Mouse (Mus musculus) liver, postnatal 0 days (tissue): ENCODE data around the gene Plppr5. TPM values are rescaled to one million over a fixed set of nuclear protein-coding genes. Genes with fewer than 3 reads are reported as not detected.

Experiments
- ATAC-seq: fragments of 200-750 bp; cut with Nextera tagmentation; 2 replicates; pipeline ENCODE4 v1.8.0; 2017; ENCODE audit warnings: mild to moderate bottlenecking, moderate library complexity
- DNase-seq: peaks from one replicate; pipeline ENCODE4 v3.0.0-alpha.2; 2016
- H3K27ac ChIP-seq: fragments of 300-500 bp; sonication (generic); 2 replicates; pipeline ENCODE4 v1.5.1; 2014; ENCODE audit warnings: antibody characterized with exemption, moderate library complexity, mild to moderate bottlenecking, low read depth
- H3K27me3 ChIP-seq: fragments of 300-500 bp; sonication (generic); 2 replicates; pipeline ENCODE4 v1.6.1; 2014; ENCODE audit warnings: low read length, control low read depth, mixed read lengths; ENCODE audit not compliant: insufficient read depth
- H3K36me3 ChIP-seq: fragments of 300-500 bp; sonication (generic); replicated peaks from 2 replicates; pipeline ENCODE4 v1.6.1; 2014; ENCODE audit warnings: mild to moderate bottlenecking, control low read depth, low read length, moderate library complexity, mixed read lengths; ENCODE audit not compliant: insufficient read depth
- H3K4me1 ChIP-seq: fragments of 300-500 bp; sonication (generic); 2 replicates; pipeline ENCODE4 v1.6.1; 2014; ENCODE audit warnings: antibody characterized with exemption, mild to moderate bottlenecking, control low read depth; ENCODE audit not compliant: insufficient read depth
- H3K4me2 ChIP-seq: fragments of 300-500 bp; sonication (generic); 2 replicates; pipeline ENCODE4 v1.6.1; 2014; ENCODE audit warnings: low read depth, mild to moderate bottlenecking, low read length, moderate library complexity, mixed read lengths
- H3K4me3 ChIP-seq: fragments of 300-500 bp; sonication (generic); 2 replicates; pipeline ENCODE4 v1.5.1; 2014; ENCODE audit warnings: low read depth, low read length
- H3K9ac ChIP-seq: fragments of 300-500 bp; sonication (generic); replicated peaks from 2 replicates; pipeline ENCODE4 v1.6.1; 2014; ENCODE audit warnings: mild to moderate bottlenecking, moderate library complexity
- H3K9me3 ChIP-seq: fragments of 300-500 bp; sonication (generic); 2 replicates; pipeline ENCODE4 v1.6.1; 2016; ENCODE audit warnings: mild to moderate bottlenecking, control low read depth, low read length, mixed read lengths
- CTCF ChIP-seq: sonication (generic); IDR thresholded peaks from 2 replicates; pipeline ENCODE4 v1.5.1; 2016; ENCODE audit warnings: antibody characterized with exemption, low read depth
- EP300 ChIP-seq: IDR thresholded peaks from 2 replicates; pipeline ENCODE4 v1.6.1; 2016; ENCODE audit warnings: antibody characterized with exemption, low read depth, mild to moderate bottlenecking
- WGBS: fragments of 180-500 bp; shearing (Covaris S2); extraction: QIAGEN DNeasy Blood & Tissue Kit; methylation state at CpG from one replicate; pipeline ENCODE4 v1.1.7; 2014; ENCODE audit not compliant: insufficient replicate concordance; 5-methylcytosine and 5-hydroxymethylcytosine counted together
- polyA plus RNA-seq: library from polyadenylated mRNA; unstranded; fragments of >200 nt; fragmentation: Nextera tagmentation; extraction: Ambion mirVana; gene quantifications from 2 replicates; pipeline ENCODE4 v1.2.1, GENCODE M21; 2015

The Plppr5 gene
- polyA plus RNA-seq, 1 experiment from 2014 or later = not detected

DNA sequence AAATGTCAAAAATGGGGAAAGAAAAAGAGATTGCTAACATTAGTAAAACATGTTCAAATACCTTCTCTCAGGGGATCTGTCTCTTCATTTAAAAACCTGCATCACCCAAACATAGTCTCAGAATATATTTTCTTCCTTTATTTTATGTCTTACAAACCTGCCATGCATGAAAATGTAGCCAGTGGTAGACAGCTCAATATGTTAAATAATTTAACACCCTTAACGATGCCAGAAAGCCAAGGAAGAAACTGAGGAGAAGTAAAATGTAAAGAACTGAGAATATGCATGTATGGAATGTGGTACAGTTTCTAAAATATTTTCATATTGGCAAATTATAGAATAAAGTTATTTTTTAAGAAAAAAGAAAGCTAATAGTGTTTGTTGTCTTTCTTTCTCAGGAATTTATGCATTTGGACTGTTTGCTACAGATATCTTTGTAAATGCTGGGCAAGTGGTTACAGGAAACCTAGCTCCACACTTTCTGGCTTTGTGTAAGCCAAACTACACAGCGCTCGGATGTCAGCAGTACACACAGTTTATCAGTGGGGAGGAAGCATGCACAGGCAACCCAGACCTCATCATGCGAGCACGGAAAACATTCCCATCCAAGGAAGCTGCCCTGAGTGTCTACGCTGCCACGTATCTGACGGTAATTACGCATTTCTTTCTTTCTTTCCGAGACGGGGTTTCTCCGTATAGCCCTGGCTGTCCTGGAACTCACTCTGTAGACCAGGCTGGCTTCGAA is 50.8 kb downstream of the Plppr5 start:
- no peaks in the 10 kb centered on the region for H3K4me1 ChIP-seq
- no peak overlapping the region for H3K9ac ChIP-seq
- no peaks in the 10 kb centered on the region for H3K9me3 ChIP-seq
- no peak overlapping the region for H3K27ac ChIP-seq
- WGBS = 87% methylated on average over 13 of the region's 13 CpGs
- DNase-seq = no peak
- no peak for TF ChIP-seq EP300
- TF ChIP-seq CTCF = no peak
- H3K27me3 ChIP-seq = no peaks in the 10 kb centered on the region
- ATAC-seq = no peak
- H3K4me2 ChIP-seq = no peak overlapping the region
- no peak overlapping the region for H3K4me3 ChIP-seq
- no peaks in the 10 kb centered on the region for H3K36me3 ChIP-seq

DNA sequence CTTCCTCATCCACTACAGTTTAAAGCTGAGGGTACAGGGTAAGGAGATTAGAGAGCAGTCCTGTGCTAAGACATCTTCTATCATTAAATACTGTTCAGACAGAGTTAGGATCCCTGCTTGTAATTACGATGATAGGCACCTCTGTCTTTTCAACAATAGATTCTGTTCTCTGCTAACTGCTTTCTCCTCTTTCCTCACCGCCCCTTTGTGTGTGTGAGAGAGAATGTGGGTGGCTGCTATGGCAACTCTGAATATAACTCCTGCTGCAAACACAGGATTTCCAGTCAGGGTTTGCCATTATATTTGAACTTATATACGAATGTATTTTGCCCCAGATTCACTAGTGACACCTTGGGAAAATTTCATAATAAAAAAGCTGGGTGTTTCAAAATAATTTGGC is 54.2 kb downstream of the Plppr5 start:
- Histone ChIP-seq H3K4me2 (no peak overlapping the region), H3K27me3 (no peaks in the 10 kb centered on the region), H3K4me1 (no peaks in the 10 kb centered on the region), H3K4me3 (no peak overlapping the region), H3K9ac (no peak overlapping the region), H3K9me3 (no peaks in the 10 kb centered on the region), H3K36me3 (no peaks in the 10 kb centered on the region), H3K27ac (no peak overlapping the region)
- no peak for ATAC-seq
- TF ChIP-seq CTCF (no peak), EP300 (no peak)
- 74% methylated on average over 3 of the region's 3 CpGs for WGBS
- no peak for DNase-seq

DNA sequence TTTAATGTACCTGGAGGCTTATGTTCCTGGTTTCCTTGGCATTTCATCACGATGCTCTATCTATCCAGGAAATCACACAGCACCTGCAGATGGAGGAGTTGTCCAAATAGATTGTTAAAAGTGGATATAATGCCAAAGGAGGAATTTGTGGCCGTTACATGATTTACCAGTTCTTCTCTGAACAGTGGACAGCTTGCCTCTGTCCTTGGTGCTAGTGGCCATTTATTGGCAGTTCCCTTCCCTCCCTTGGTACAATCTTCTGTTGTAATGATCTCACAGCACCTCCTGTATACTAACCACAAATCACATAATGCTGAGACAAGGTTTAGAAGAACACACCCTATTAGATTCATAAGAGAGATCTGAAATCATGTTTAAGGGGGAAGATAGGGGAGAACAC is 55.7 kb downstream of the Plppr5 start:
- H3K36me3 ChIP-seq = no peaks in the 10 kb centered on the region
- DNase-seq (no peak), ATAC-seq (no peak)
- 51% methylated on average over 2 of the region's 2 CpGs for WGBS
- H3K9me3 ChIP-seq = no peaks in the 10 kb centered on the region
- TF ChIP-seq CTCF (no peak), EP300 (no peak)
- no peak overlapping the region for H3K27ac ChIP-seq
- no peak overlapping the region for H3K9ac ChIP-seq
- no peaks in the 10 kb centered on the region for H3K4me1 ChIP-seq
- H3K27me3 ChIP-seq = no peaks in the 10 kb centered on the region
- no peak overlapping the region for H3K4me2 ChIP-seq
- no peak overlapping the region for H3K4me3 ChIP-seq

DNA sequence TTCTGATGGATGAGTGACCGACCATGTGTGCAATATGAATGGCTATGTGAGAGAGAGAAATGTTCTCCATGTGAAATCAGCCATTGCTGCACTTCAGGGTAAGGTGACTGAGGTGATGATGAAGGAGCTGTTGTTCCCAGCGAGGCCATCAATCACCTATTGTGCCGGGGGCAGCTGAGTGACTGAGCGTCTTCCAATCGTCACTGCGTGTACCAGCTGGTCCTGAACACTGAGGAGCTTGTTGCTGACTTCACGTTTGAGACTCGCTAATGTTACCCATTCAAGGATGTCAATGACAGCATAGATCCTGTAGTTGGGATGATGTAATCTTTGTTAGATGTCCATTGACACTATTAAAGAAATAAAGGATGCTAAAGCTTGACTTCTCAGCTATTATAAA is 74.0 kb downstream of the Plppr5 start:
- H3K4me2 ChIP-seq = no peak overlapping the region
- H3K4me3 ChIP-seq = no peak overlapping the region
- no peak for TF ChIP-seq EP300
- TF ChIP-seq CTCF = no peak
- no peak overlapping the region for H3K27ac ChIP-seq
- no peak for ATAC-seq
- no peaks in the 10 kb centered on the region for H3K36me3 ChIP-seq
- H3K9ac ChIP-seq = no peak overlapping the region
- no peaks in the 10 kb centered on the region for H3K4me1 ChIP-seq
- WGBS = 82% methylated on average over 8 of the region's 8 CpGs
- H3K9me3 ChIP-seq = no peaks in the 10 kb centered on the region
- no peak for DNase-seq
- H3K27me3 ChIP-seq = no peaks in the 10 kb centered on the region

DNA sequence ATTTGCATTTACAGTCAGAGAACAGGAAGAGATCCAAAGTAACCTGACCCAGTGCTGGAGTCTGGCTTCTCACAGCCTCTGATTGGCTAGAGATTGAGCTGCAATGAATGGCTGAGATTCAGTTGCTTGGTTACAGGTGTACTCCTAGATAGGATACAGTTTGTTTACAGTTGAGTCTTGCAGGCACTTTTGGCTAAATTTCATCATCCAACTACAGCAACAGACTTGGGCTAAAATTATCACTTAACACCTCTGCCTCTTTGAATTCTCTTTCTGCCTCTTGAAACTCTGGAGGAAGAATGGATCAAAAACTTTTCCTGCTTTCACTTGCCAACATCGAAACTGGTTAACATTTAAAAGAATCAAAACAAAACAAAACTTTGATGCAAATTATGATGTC is 89.7 kb downstream of the Plppr5 start:
- no peaks in the 10 kb centered on the region for H3K36me3 ChIP-seq
- no peak overlapping the region for H3K9ac ChIP-seq
- 70% methylated on average over 1 of the region's 1 CpGs for WGBS
- DNase-seq = no peak
- H3K27ac ChIP-seq = no peak overlapping the region
- no peak overlapping the region for H3K4me3 ChIP-seq
- H3K4me1 ChIP-seq = no peaks in the 10 kb centered on the region
- no peaks in the 10 kb centered on the region for H3K9me3 ChIP-seq
- no peak for ATAC-seq
- TF ChIP-seq EP300 = no peak
- no peak for TF ChIP-seq CTCF
- H3K27me3 ChIP-seq = no peaks in the 10 kb centered on the region
- no peak overlapping the region for H3K4me2 ChIP-seq

DNA sequence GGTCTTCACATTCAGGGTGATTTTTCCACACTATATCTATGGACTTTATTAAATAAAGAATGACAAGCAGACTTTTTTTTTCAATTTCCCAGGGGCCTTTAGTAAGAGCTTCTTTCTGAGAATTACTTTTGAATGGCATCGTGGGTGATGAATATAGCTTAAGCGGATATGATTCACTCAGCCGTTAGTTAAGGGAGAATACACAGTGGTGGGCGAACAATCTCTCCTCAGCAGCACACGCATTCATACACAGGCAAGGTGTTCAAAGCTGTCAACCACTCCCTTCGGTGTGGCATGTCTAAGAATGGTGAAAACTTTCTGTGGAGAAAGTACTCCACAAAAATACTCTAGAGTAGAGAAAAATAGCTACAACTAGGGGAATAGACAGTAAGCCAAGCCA is 104.6 kb downstream of the Plppr5 start:
- ATAC-seq (no peak), DNase-seq (no peak)
- Histone ChIP-seq H3K9me3 (no peaks in the 10 kb centered on the region), H3K4me3 (no peak overlapping the region), H3K27me3 (no peaks in the 10 kb centered on the region), H3K27ac (no peak overlapping the region), H3K4me2 (no peak overlapping the region), H3K9ac (no peak overlapping the region), H3K36me3 (no peaks in the 10 kb centered on the region), H3K4me1 (no peaks in the 10 kb centered on the region)
- 79% methylated on average over 6 of the region's 6 CpGs for WGBS
- TF ChIP-seq CTCF = no peak
- TF ChIP-seq EP300 = no peak

DNA sequence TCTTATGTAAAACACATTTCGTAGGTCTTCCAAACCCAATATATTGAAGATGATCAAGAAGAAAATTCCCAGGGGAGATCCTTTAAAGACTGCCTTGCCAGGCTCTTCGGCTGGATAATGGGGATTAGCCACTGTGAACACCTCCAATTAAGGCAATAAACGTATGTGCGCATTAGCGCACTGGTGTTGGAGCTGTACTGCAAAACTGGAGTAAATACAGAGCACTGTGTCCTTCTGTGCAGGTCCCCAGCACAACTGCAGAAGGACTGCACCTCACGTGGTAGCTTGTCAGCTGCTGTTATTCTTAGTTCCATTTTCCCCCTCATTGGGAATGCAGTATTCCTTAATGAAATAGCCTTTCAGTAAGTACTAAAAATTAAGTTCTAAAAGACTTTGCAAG is 110.0 kb downstream of the Plppr5 start:
- no peak for TF ChIP-seq CTCF
- H3K9me3 ChIP-seq = no peaks in the 10 kb centered on the region
- WGBS = 70% methylated on average over 6 of the region's 6 CpGs
- no peaks in the 10 kb centered on the region for H3K36me3 ChIP-seq
- no peak overlapping the region for H3K27ac ChIP-seq
- no peak for DNase-seq
- H3K9ac ChIP-seq = no peak overlapping the region
- H3K4me1 ChIP-seq = no peaks in the 10 kb centered on the region
- H3K4me3 ChIP-seq = no peak overlapping the region
- ATAC-seq = no peak
- H3K27me3 ChIP-seq = no peaks in the 10 kb centered on the region
- H3K4me2 ChIP-seq = no peak overlapping the region
